Mouse (Mus musculus): ENCODE measurements at regions not wholly inside any gene's neighbourhood (a gene's known extent, or its start where the extent isn't known, plus 50 kb on each side); places are given as distances from the start of the nearest gene placed in this dataset.

DNA sequence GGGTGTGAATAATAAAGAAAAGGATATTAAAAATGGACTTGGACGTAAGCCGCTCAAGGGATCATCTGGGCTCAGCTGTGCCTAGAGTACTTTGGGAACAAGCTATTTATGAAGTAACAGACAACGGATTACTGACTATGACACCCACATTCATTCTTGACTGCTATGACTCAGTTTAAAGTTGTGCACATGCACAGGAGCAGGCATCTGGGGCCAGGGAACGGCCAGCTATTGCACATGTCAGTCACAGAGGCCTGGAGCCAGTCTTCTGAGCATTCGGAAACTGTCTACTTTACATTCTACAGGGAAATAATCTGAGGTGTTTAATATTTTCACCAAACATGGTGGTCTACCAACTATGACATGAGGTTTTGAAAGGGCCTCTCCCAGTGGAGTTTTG lies 639.0 kb upstream of the 2610301B20Rik start:
- no peak for TF ChIP-seq HCFC1 (IDR thresholded peaks at IDR 0.05; ENCODE audit: low read depth, low read length)
- no peak for TF ChIP-seq ETS1 (conservative IDR thresholded peaks at IDR 0.05; ENCODE audit: low read depth, low read length)
- TF ChIP-seq MAX (IDR thresholded peaks at IDR 0.05; ENCODE audit: low read length) = no peak
- no peak for TF ChIP-seq SIN3A (IDR thresholded peaks at IDR 0.05; ENCODE audit: low read length)
- no peak for TF ChIP-seq CTCF (conservative IDR thresholded peaks at IDR 0.05 in 1 of 2, IDR thresholded peaks at IDR 0.05 in 1 of 2; ENCODE audit: low read depth in 2 of 2, low read length in 2 of 2)
- no peak for TF ChIP-seq KAT2A (IDR thresholded peaks at IDR 0.05; ENCODE audit: insufficient replicate concordance, low read length)
- TF ChIP-seq POLR2A (IDR thresholded peaks at IDR 0.05; ENCODE audit: low read depth, low read length) = no peak
- TF ChIP-seq TBP (conservative IDR thresholded peaks at IDR 0.05; ENCODE audit: low read depth, low read length) = no peak
